Mouse (Mus musculus) liver, embryonic 14.5 days (tissue): ENCODE data around the gene Ppp2r5b.
A peak's percentile ranks its signal among the peaks of the same experiment; 100 is the strongest.

Experiments
- CTCF ChIP-seq: IDR thresholded peaks from 2 replicates; pipeline ENCODE4 v1.5.1; 2016; ENCODE audit warnings: antibody characterized with exemption, low read depth, control low read depth
- EP300 ChIP-seq: IDR thresholded peaks from 2 replicates; pipeline ENCODE4 v1.6.1; 2016; ENCODE audit warnings: antibody characterized with exemption, low read depth

DNA sequence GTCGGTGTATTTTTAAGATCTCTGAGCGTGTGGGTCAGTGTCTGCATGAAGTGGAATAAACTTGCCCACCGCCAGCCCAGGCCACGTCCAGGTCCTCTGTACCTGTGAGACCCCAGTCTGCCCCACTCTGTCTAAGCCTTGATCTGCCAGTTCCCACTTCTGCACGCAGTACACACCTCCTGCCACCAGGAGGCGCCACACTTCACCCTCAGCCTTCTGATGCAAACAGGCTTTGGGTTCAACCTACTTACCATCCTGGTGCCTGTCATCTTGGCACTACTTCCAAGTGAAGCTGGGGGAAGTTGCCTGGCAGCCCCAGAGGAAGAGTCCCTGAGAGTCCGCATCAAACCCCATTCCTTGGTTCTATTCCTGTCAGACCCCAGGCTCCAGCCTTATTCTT, 26.6 kb upstream of the Ppp2r5b start:
- TF ChIP-seq EP300 (no peak), CTCF (peak; percentile 99)
